In the genomic region with DNA sequence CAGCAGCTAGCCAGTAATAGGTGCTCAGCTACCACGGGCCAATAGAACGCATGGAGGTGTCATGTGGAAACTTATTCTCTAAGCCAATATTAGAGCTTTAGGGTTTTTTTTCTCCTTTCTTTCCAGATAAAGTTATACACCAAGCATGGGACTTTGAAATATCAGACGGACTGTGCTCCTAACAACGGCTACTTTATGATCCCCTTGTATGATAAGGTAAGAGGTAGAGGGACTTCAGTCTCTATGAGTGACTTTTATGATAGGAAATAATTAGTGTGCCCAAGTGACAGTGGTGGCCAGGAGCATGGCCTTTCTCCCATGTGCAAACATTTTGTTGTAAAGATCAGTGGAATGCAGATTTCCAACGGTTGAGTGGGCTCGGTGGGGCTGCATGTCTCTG, we compare ENCODE assay signal across 24 mouse cellular contexts. TPM values are rescaled to one million over a fixed set of nuclear protein-coding genes. Genes with fewer than 3 reads are reported as not detected.
DNase-seq lines count a peak whose midpoint lies in the region; ATAC-seq and TF ChIP-seq lines count a peak whose summit lies in the region.
"Had no signal": no experiment of that assay in that cellular context is flagged by ENCODE, and none has a peak within 500 bp of the region (broad histone marks: within the 10 kb centered on the region; RNA-seq: fewer than 3 reads in every experiment).

No protein-coding gene starts in this region.

- peak overlapping the region; percentile 86 for H3K4me3 ChIP-seq in megakaryocyte, embryonic 14.5 days (replicated peaks)
- H3K4me3 ChIP-seq in intestine, embryonic 16.5 days (ENCODE audit: low read length) = no peak overlapping the region
- H3K4me3 ChIP-seq in small intestine, adult 2 months (ENCODE audit: low read depth, low read length) = no peak overlapping the region
- H3K4me3 ChIP-seq: embryonic facial prominence, embryonic 13.5 days; embryonic facial prominence, embryonic 15.5 days; erythroblast, embryonic 14.5 days; forebrain, embryonic 10.5 days; forebrain, embryonic 12.5 days had no signal

- DNase-seq in gastrocnemius, adult 8-10 months (ENCODE audit: low spot score in 2 of 2) = no peak
- DNase-seq in lung, postnatal 36 days = no peak
- DNase-seq: adrenal gland, adult 2 months; adrenal gland, postnatal 10 days; adrenal gland, postnatal 25 days; cerebellum, adult 11 months; cerebellum, adult 18-20 months; cerebellum, adult 8-10 months; cerebellum, adult 9-11 months; cerebellum, postnatal 14 days; cerebellum, postnatal 36 days; embryo, embryonic 11 days had no signal

- H3K27me3 ChIP-seq in megakaryocyte, embryonic 14.5 days (replicated peaks) = no peaks in the 10 kb centered on the region
- no peaks in the 10 kb centered on the region for H3K27me3 ChIP-seq in intestine, embryonic 16.5 days (replicated peaks; ENCODE audit: control insufficient read depth, insufficient read depth, low read length)
- H3K27me3 ChIP-seq in small intestine, adult 2 months (ENCODE audit: control insufficient read depth, insufficient read depth, low read length) = no peaks in the 10 kb centered on the region
- H3K27me3 ChIP-seq: embryonic facial prominence, embryonic 13.5 days; embryonic facial prominence, embryonic 15.5 days; forebrain, embryonic 12.5 days had no signal

- H3K9ac ChIP-seq in intestine, embryonic 16.5 days (ENCODE audit: low read depth, low read length) = peak overlapping the region; percentile 46; the same call in 1 of the 2 replicates
- H3K9ac ChIP-seq: embryonic facial prominence, embryonic 15.5 days; forebrain, embryonic 12.5 days had no signal

- H3K36me3 ChIP-seq in megakaryocyte, embryonic 14.5 days (replicated peaks; ENCODE audit: low read length) = peaks cover 65% of the 10 kb centered on the region
- peaks cover 7% of the 10 kb centered on the region for H3K36me3 ChIP-seq in intestine, embryonic 16.5 days (ENCODE audit: control insufficient read depth, insufficient read depth, low read length)
- H3K36me3 ChIP-seq in small intestine, adult 2 months (ENCODE audit: control insufficient read depth, insufficient read depth, low read length) = peaks cover 34% of the 10 kb centered on the region

- H3K4me1 ChIP-seq in megakaryocyte, embryonic 14.5 days = peaks cover 86% of the 10 kb centered on the region
- H3K4me1 ChIP-seq in intestine, embryonic 16.5 days (ENCODE audit: control insufficient read depth, insufficient read depth, low read length) = peaks cover 36% of the 10 kb centered on the region
- peaks cover 19% of the 10 kb centered on the region for H3K4me1 ChIP-seq in small intestine, adult 2 months (ENCODE audit: control insufficient read depth, insufficient read depth, insufficient read length, low read length)

- H3K4me2 ChIP-seq in intestine, embryonic 16.5 days (ENCODE audit: low read depth, low read length) = peak overlapping the region; percentile 44
- H3K4me2 ChIP-seq: embryonic facial prominence, embryonic 13.5 days; embryonic facial prominence, embryonic 15.5 days; forebrain, embryonic 12.5 days had no signal

- TF ChIP-seq POLR2A in small intestine, adult 2 months (IDR thresholded peaks at IDR 0.05; ENCODE audit: low read depth, low read length) = no peak

- H3K9me3 ChIP-seq in megakaryocyte, embryonic 14.5 days = no peaks in the 10 kb centered on the region
- no peaks in the 10 kb centered on the region for H3K9me3 ChIP-seq in intestine, embryonic 16.5 days (ENCODE audit: control insufficient read depth, low read length)
- H3K9me3 ChIP-seq: embryonic facial prominence, embryonic 13.5 days; embryonic facial prominence, embryonic 15.5 days; forebrain, embryonic 10.5 days; forebrain, embryonic 12.5 days had no signal

- TF ChIP-seq CTCF in small intestine, adult 2 months (IDR thresholded peaks at IDR 0.05; ENCODE audit: extremely low read depth, insufficient read length, insufficient replicate concordance, low read depth, low read length) = no peak

- H3K27ac ChIP-seq in intestine, embryonic 16.5 days (ENCODE audit: low read length) = peak overlapping the region; percentile 79
- peak overlapping the region; percentile 99 for H3K27ac ChIP-seq in small intestine, adult 2 months (ENCODE audit: insufficient read depth, low read depth, low read length)
- H3K27ac ChIP-seq: embryonic facial prominence, embryonic 13.5 days; embryonic facial prominence, embryonic 15.5 days; forebrain, embryonic 10.5 days; forebrain, embryonic 12.5 days had no signal

- 58% methylated on average over 6 of the region's 6 CpGs for WGBS in intestine, embryonic 16.5 days
- WGBS in small intestine, adult 2 months = 33% methylated on average over 6 of the region's 6 CpGs

- no peak for ATAC-seq in megakaryocyte, adult 5-6 weeks (ENCODE audit: poor library complexity, severe bottlenecking)
- peak; percentile 67 for ATAC-seq in intestine, embryonic 16.5 days
- ATAC-seq: forebrain, embryonic 14.5 days had no signal

RNA-seq across cellular contexts. Expression of gene Nomo1, which starts 3.9 kb away (rescaled TPM):
- polyA plus RNA-seq in megakaryocyte, embryonic 14.5 days (2012; ENCODE audit: insufficient read depth, low replicate concordance) = 172 and 218 TPM in 2 replicates
- total RNA-seq in megakaryocyte, adult 5-6 weeks (2015) = 11.9 and 12.5 TPM in 2 replicates
- total RNA-seq in megakaryocyte, adult 5-6 weeks (2017) = 15.4 and 16.9 TPM in 2 replicates
- 95.7 and 102 TPM in 2 replicates for polyA plus RNA-seq in intestine, embryonic 16.5 days (2015; fragmentation: Nextera tagmentation; extraction: Ambion mirVana)
- 25.1 and 53.1 TPM in 2 replicates for polyA plus RNA-seq in small intestine, adult 2 months (2012; rRNA removed)
- 100 to 1,000 TPM in 3 of 4 experiments, 10 to 100 TPM in 1; 89.6 to 107 (median 103) TPM for total RNA-seq in gastrocnemius, adult 8-10 months (2022)

RNA-seq across cellular contexts. Expression of gene Abcc6, which starts 7.3 kb away (rescaled TPM):
- not detected in 2 replicates for polyA plus RNA-seq in megakaryocyte, embryonic 14.5 days (2012; ENCODE audit: insufficient read depth, low replicate concordance)
- total RNA-seq in megakaryocyte, adult 5-6 weeks (2015) = not detected in 2 replicates
- not detected in 2 replicates for total RNA-seq in megakaryocyte, adult 5-6 weeks (2017)
- polyA plus RNA-seq in intestine, embryonic 16.5 days (2015; fragmentation: Nextera tagmentation; extraction: Ambion mirVana) = 6.1 and 6.6 TPM in 2 replicates
- polyA plus RNA-seq in small intestine, adult 2 months (2012; rRNA removed) = 7.4 and 25.5 TPM in 2 replicates
- under 1 TPM in 1 of 4 experiments, not detected in 3; 0.13 TPM for total RNA-seq in gastrocnemius, adult 8-10 months (2022)
- total RNA-seq: common myeloid progenitor, adult 5-6 weeks had no signal
- polyA plus RNA-seq: C2C12 had no signal
